Mouse (Mus musculus): Measurements from ENCODE around the gene Frmd4b. TPM values are rescaled to one million over a fixed set of nuclear protein-coding genes. Genes with fewer than 3 reads are reported as not detected.
A peak's percentile ranks its signal among the peaks of the same experiment; 100 is the strongest.

Gene Frmd4b
- polyA plus RNA-seq, 1 experiment: 8.2 TPM

DNA sequence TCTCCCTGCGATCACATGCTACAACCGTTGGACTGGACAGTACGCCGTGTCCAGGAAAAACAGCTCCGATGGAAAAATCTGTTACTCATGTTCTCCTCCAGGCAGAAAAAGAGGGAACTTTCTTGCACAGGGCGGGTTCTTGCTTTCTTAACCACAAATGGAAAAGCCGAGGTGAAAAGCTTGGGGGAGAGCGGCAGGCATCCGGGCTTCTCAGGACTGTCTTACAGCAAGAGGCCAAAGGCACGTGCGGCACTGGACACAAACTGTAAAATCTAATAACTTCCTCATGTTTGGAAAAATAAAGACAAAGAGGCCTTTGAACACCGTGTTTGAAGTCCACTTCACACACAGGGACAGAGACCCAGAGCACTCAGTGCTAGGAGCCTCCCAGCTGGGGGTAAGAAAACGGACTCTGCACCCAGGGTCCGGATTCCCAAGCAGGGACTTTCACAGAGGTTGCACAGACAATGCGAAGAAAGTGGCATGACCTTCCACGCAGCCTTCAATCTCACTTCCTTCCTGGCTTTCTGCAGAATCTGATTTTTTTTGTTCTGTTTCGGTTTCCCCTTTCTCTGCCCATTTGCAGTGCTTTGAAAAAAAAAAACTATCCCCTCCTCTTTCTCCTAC lies 153.3 kb downstream of the Frmd4b start:
- Histone ChIP-seq H3K36me3 (ENCODE audit: control insufficient read depth, insufficient read depth, low read length) (no peaks in the 10 kb centered on the region), H3K27me3 (ENCODE audit: control insufficient read depth, insufficient read depth, low read length) (no peaks in the 10 kb centered on the region), H3K4me1 (replicated peaks; ENCODE audit: control insufficient read depth, insufficient read depth, low read length) (peaks cover 13% of the 10 kb centered on the region), H3K27ac (ENCODE audit: control insufficient read depth, insufficient read depth, low read length) (peak overlapping the region; percentile 83), H3K4me3 (ENCODE audit: control insufficient read depth, insufficient read depth, low read length) (no peak overlapping the region)
- DNase-seq: no peak
- WGBS: 8% methylated on average over 17 of the region's 17 CpGs
- TF ChIP-seq CTCF (IDR thresholded peaks at IDR 0.05; ENCODE audit: borderline replicate concordance, control insufficient read depth, extremely low read depth, insufficient read depth, low read length, poor library complexity) (no peak), POLR2A (IDR thresholded peaks at IDR 0.05; ENCODE audit: control insufficient read depth, extremely low read depth, insufficient read depth, low read length, poor library complexity) (no peak)

DNA sequence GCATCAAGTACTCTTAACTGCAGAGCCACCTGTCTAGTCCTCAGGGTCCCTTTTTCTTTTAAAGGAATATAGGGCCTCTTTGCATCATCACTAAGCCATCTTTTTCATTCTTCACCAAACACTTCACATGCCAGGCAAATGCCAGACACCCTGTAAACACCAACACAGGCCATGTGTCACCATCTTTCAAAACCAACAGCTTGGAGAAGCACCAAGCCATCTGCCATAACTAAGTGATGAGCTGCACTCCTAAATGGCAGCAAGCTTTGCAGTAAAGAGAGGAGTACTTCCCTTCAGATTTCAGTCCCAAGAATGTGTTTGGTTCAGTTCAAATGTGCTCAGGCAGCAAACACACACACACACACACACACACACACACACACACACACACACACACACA lies 154.9 kb downstream of the Frmd4b start:
- Histone ChIP-seq H3K27me3 (ENCODE audit: control insufficient read depth, insufficient read depth, low read length) (no peaks in the 10 kb centered on the region), H3K36me3 (ENCODE audit: control insufficient read depth, insufficient read depth, low read length) (no peaks in the 10 kb centered on the region), H3K4me3 (ENCODE audit: control insufficient read depth, insufficient read depth, low read length) (no peak overlapping the region), H3K27ac (ENCODE audit: control insufficient read depth, insufficient read depth, low read length) (no peak overlapping the region), H3K4me1 (replicated peaks; ENCODE audit: control insufficient read depth, insufficient read depth, low read length) (peaks cover 18% of the 10 kb centered on the region)
- TF ChIP-seq POLR2A (IDR thresholded peaks at IDR 0.05; ENCODE audit: control insufficient read depth, extremely low read depth, insufficient read depth, low read length, poor library complexity) (no peak), CTCF (IDR thresholded peaks at IDR 0.05; ENCODE audit: borderline replicate concordance, control insufficient read depth, extremely low read depth, insufficient read depth, low read length, poor library complexity) (no peak)
- no peak for DNase-seq

DNA sequence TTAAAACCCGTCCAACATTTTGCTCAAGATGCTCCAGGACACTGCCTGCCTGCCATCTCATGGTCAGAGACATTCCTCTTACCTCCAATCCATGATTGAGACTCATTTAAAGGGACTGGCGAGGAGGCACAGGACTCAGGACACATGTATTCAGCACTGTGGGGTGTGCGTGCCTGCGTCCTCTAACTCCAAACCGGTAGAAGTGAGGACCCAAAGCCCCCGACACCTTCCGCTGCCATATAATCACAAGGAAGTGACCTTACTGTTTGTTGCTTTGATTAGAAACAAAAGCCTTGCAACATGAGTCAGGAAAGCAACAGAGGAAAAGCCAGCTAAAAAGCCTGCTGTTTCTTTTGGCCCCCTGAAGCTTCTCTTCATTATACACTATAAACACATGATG lies 158.2 kb downstream of the Frmd4b start:
- no peak for TF ChIP-seq POLR2A (IDR thresholded peaks at IDR 0.05; ENCODE audit: control insufficient read depth, extremely low read depth, insufficient read depth, low read length, poor library complexity)
- no peak for TF ChIP-seq CTCF (IDR thresholded peaks at IDR 0.05; ENCODE audit: borderline replicate concordance, control insufficient read depth, extremely low read depth, insufficient read depth, low read length, poor library complexity)
- Histone ChIP-seq H3K27me3 (ENCODE audit: control insufficient read depth, insufficient read depth, low read length) (no peaks in the 10 kb centered on the region), H3K4me1 (replicated peaks; ENCODE audit: control insufficient read depth, insufficient read depth, low read length) (peaks cover 22% of the 10 kb centered on the region), H3K36me3 (ENCODE audit: control insufficient read depth, insufficient read depth, low read length) (no peaks in the 10 kb centered on the region), H3K27ac (ENCODE audit: control insufficient read depth, insufficient read depth, low read length) (no peak overlapping the region), H3K4me3 (ENCODE audit: control insufficient read depth, insufficient read depth, low read length) (no peak overlapping the region)
- WGBS: 90% methylated on average over 7 of the region's 7 CpGs
- DNase-seq: no peak

DNA sequence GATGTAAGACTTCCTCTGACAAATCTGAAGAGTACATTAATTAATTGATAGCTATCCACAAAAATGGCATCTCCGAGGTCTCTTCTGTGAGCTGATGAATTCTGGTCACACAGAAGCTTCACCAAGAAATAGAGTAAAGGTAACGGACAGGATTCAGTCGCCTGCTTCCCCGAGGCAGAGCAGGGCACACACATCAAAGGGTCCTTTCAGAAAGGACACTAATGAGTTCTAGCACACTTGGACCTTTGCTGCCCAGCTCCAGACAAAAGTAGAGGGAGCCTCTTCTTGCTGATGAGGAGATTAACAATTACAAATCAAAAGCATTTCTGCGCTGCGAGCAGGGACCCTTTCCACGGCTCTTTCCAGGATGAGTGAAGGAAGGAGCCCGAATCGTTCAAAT lies 159.0 kb downstream of the Frmd4b start:
- no peak for DNase-seq
- peaks cover 15% of the 10 kb centered on the region for H3K4me1 ChIP-seq (replicated peaks; ENCODE audit: control insufficient read depth, insufficient read depth, low read length)
- H3K36me3 ChIP-seq (ENCODE audit: control insufficient read depth, insufficient read depth, low read length): no peaks in the 10 kb centered on the region
- H3K27ac ChIP-seq (ENCODE audit: control insufficient read depth, insufficient read depth, low read length): no peak overlapping the region
- no peak overlapping the region for H3K4me3 ChIP-seq (ENCODE audit: control insufficient read depth, insufficient read depth, low read length)
- WGBS: 59% methylated on average over 9 of the region's 9 CpGs
- TF ChIP-seq CTCF (IDR thresholded peaks at IDR 0.05; ENCODE audit: borderline replicate concordance, control insufficient read depth, extremely low read depth, insufficient read depth, low read length, poor library complexity): no peak
- no peak for TF ChIP-seq POLR2A (IDR thresholded peaks at IDR 0.05; ENCODE audit: control insufficient read depth, extremely low read depth, insufficient read depth, low read length, poor library complexity)
- no peaks in the 10 kb centered on the region for H3K27me3 ChIP-seq (ENCODE audit: control insufficient read depth, insufficient read depth, low read length)

DNA sequence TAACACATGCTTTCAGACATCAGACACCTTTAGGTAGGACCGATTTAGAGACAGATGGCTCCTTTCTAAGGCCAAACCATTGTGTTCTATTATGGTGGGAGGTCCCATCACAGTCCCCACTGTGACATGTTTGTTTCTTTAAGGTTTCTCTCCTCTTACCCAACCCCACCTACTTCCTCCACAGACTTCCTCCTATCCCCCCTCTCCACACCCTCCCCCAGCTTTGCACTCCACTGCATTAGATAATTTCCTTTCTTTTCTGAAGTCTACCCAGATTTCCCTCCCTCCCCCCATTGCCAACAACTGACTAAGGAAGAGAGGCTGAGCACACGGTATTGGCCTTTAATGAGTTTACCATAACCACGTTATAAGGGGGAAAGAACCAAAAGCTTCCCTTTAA lies 159.4 kb downstream of the Frmd4b start:
- DNase-seq: peak; percentile 29
- H3K4me3 ChIP-seq (ENCODE audit: control insufficient read depth, insufficient read depth, low read length): no peak overlapping the region
- no peaks in the 10 kb centered on the region for H3K27me3 ChIP-seq (ENCODE audit: control insufficient read depth, insufficient read depth, low read length)
- WGBS: 5% methylated on average over 3 of the region's 3 CpGs
- no peak overlapping the region for H3K27ac ChIP-seq (ENCODE audit: control insufficient read depth, insufficient read depth, low read length)
- TF ChIP-seq POLR2A (IDR thresholded peaks at IDR 0.05; ENCODE audit: control insufficient read depth, extremely low read depth, insufficient read depth, low read length, poor library complexity): no peak
- TF ChIP-seq CTCF (IDR thresholded peaks at IDR 0.05; ENCODE audit: borderline replicate concordance, control insufficient read depth, extremely low read depth, insufficient read depth, low read length, poor library complexity): no peak
- H3K36me3 ChIP-seq (ENCODE audit: control insufficient read depth, insufficient read depth, low read length): no peaks in the 10 kb centered on the region
- H3K4me1 ChIP-seq (replicated peaks; ENCODE audit: control insufficient read depth, insufficient read depth, low read length): peaks cover 15% of the 10 kb centered on the region

DNA sequence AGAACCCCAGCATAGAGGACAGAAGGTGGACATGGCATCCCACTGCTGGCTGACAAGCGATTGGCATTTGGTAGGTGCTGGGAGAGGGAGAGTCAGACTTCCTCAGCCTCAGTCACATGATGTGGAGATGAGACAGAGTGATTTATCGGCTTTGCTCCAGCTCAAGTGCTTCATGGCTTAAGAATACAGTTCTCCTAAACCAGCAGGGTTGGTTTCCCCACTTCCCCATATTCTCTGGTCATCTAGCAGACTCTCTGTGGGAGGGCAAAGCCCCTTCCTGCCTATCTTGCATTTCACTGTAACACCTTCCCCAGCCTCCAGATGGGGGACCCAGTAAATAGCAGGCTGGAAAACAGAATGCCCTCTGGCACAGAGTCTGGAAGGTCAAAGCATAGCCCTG lies 160.1 kb downstream of the Frmd4b start:
- peaks cover 15% of the 10 kb centered on the region for H3K4me1 ChIP-seq (replicated peaks; ENCODE audit: control insufficient read depth, insufficient read depth, low read length)
- peak overlapping the region; percentile 38; the same call in 1 of the 2 replicates for H3K27ac ChIP-seq (ENCODE audit: control insufficient read depth, insufficient read depth, low read length)
- WGBS: 5% methylated on average over 2 of the region's 2 CpGs
- DNase-seq: no peak
- H3K36me3 ChIP-seq (ENCODE audit: control insufficient read depth, insufficient read depth, low read length): no peaks in the 10 kb centered on the region
- H3K27me3 ChIP-seq (ENCODE audit: control insufficient read depth, insufficient read depth, low read length): no peaks in the 10 kb centered on the region
- H3K4me3 ChIP-seq (ENCODE audit: control insufficient read depth, insufficient read depth, low read length): no peak overlapping the region
- TF ChIP-seq POLR2A (IDR thresholded peaks at IDR 0.05; ENCODE audit: control insufficient read depth, extremely low read depth, insufficient read depth, low read length, poor library complexity) (no peak), CTCF (IDR thresholded peaks at IDR 0.05; ENCODE audit: borderline replicate concordance, control insufficient read depth, extremely low read depth, insufficient read depth, low read length, poor library complexity) (no peak)

DNA sequence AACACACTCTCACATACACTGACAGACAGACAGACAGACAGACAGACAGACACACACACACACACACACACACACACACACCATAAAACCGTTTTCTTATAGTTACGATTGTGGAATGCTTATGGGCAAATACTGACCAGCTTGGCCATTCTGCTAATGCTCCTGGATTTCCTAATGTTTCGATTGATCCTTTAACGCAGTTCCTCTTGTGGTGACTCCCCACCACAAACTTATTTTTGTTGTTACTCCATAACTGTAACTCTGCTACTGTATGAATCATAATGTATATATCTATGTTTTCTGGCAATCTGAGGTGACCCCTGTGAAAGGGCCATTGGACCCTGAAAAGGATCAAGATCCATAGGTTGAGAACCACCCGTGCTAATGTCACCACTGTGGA lies 165.1 kb downstream of the Frmd4b start:
- WGBS: 78% methylated on average over 5 of the region's 5 CpGs
- Histone ChIP-seq H3K27ac (ENCODE audit: control insufficient read depth, insufficient read depth, low read length) (no peak overlapping the region), H3K36me3 (ENCODE audit: control insufficient read depth, insufficient read depth, low read length) (no peaks in the 10 kb centered on the region), H3K4me1 (replicated peaks; ENCODE audit: control insufficient read depth, insufficient read depth, low read length) (peaks cover 3% of the 10 kb centered on the region), H3K4me3 (ENCODE audit: control insufficient read depth, insufficient read depth, low read length) (no peak overlapping the region), H3K27me3 (ENCODE audit: control insufficient read depth, insufficient read depth, low read length) (no peaks in the 10 kb centered on the region)
- TF ChIP-seq POLR2A (IDR thresholded peaks at IDR 0.05; ENCODE audit: control insufficient read depth, extremely low read depth, insufficient read depth, low read length, poor library complexity) (no peak), CTCF (IDR thresholded peaks at IDR 0.05; ENCODE audit: borderline replicate concordance, control insufficient read depth, extremely low read depth, insufficient read depth, low read length, poor library complexity) (no peak)
- DNase-seq: no peak

All from thymus, adult 2 months (tissue).